Comparison of ENCODE assay signal across 8 mouse cellular contexts in the genomic region with DNA sequence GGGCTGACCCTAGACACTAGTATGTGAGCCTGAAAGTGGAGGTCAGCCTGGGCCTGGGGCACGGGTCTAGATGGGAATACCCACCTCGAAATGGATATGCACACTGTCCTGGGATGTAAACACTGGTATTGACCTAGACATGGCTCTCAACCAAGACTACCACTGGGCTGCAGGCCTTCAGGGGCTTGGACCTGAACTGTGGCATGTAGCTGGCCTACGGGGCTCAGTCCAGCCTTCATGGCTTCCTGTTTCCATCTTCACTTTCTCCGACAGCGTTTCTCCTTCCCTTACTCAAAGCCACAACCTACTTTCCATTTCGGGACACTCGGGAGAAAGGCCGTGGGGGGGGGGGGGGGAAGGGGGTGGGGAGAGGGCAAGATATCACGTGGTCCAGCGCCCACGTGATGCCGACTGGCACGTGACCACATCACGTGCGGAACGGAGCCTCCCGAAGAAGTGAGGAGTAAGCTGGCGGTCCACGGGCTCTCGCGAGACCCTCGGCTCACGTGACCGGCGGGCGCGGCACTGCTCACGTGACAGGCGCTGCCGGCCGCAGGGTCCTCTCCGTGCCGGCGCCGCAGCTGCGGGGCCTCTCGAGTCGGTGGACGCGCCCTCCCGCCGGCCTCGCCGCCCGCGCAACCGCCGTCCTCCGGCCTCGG. TPM values are rescaled to one million over a fixed set of nuclear protein-coding genes. Genes with fewer than 3 reads are reported as not detected.
A peak's percentile ranks its signal among the peaks of the same experiment; 100 is the strongest.
DNase-seq lines count a peak whose midpoint lies in the region; ATAC-seq and TF ChIP-seq lines count a peak whose summit lies in the region.

A gene (plus strand): TSS at position 444 of the 659 bp plus-strand sequence.

- WGBS in bone marrow, adult 2 months = under 1% methylated on average over 50 of the region's 50 CpGs
- 1% methylated on average over 49 of the region's 50 CpGs for WGBS in embryonic facial prominence, embryonic 15.5 days
- WGBS in limb, embryonic 14.5 days = 2% methylated on average over 34 of the region's 50 CpGs
- 1% methylated on average over 38 of the region's 50 CpGs for WGBS in midbrain, postnatal 0 days

- H3K4me1 ChIP-seq in bone marrow, adult 2 months (ENCODE audit: control insufficient read depth, insufficient read depth, low read length) = peaks cover 4% of the 10 kb centered on the region; the same call in 1 of the 2 replicates
- peaks cover 21% of the 10 kb centered on the region for H3K4me1 ChIP-seq in embryonic facial prominence, embryonic 15.5 days
- H3K4me1 ChIP-seq in limb, embryonic 14.5 days (ENCODE audit: control insufficient read depth, insufficient read depth, low read length) = peaks cover 11% of the 10 kb centered on the region; the same call in 1 of the 2 replicates
- peaks cover 5% of the 10 kb centered on the region for H3K4me1 ChIP-seq in midbrain, postnatal 0 days (ENCODE audit: insufficient read depth, low read length)

- no peaks in the 10 kb centered on the region for H3K36me3 ChIP-seq in embryonic facial prominence, embryonic 15.5 days
- no peaks in the 10 kb centered on the region for H3K36me3 ChIP-seq in limb, embryonic 14.5 days (ENCODE audit: control insufficient read depth, insufficient read depth, low read length)
- 0 out of 2 replicates have a peak, but pooled peaks cover 11% of the 10 kb centered on the region for H3K36me3 ChIP-seq in midbrain, postnatal 0 days (ENCODE audit: insufficient read depth, low read length)

- peak; percentile 98 for DNase-seq in 416B (ENCODE audit: low read depth)
- peak; percentile 97 for DNase-seq in heart, adult 8-10 months (ENCODE audit: low spot score)
- DNase-seq in kidney, adult 9 months = peak; percentile 99
- DNase-seq in limb, embryonic 14.5 days (ENCODE audit: low spot score) = peak; percentile 100
- DNase-seq in midbrain, postnatal 0 days (ENCODE audit: low spot score) = peak; percentile 100
- peak; percentile 89 to 95 for DNase-seq in spleen, postnatal 14 days (ENCODE audit: low spot score in 2 of 2)

- H3K27me3 ChIP-seq in embryonic facial prominence, embryonic 15.5 days = no peaks in the 10 kb centered on the region
- no peaks in the 10 kb centered on the region for H3K27me3 ChIP-seq in limb, embryonic 14.5 days (ENCODE audit: control insufficient read depth, insufficient read depth, low read length)
- no peaks in the 10 kb centered on the region for H3K27me3 ChIP-seq in midbrain, postnatal 0 days (ENCODE audit: insufficient read depth, low read length)

- peak within 1 kb of the TSS; percentile 89 for H3K4me2 ChIP-seq in embryonic facial prominence, embryonic 15.5 days (replicated peaks)
- peak within 1 kb of the TSS; percentile 79 for H3K4me2 ChIP-seq in limb, embryonic 14.5 days (replicated peaks; ENCODE audit: low read depth, low read length, severe bottlenecking)
- peak within 1 kb of the TSS; percentile 81 for H3K4me2 ChIP-seq in midbrain, postnatal 0 days (ENCODE audit: low read depth, low read length, poor library complexity, severe bottlenecking)

- H3K27ac ChIP-seq in bone marrow, adult 2 months (ENCODE audit: control insufficient read depth, insufficient read depth, low read depth, low read length, poor library complexity) = peak within 1 kb of the TSS; percentile 73
- peak within 1 kb of the TSS; percentile 74 for H3K27ac ChIP-seq in embryonic facial prominence, embryonic 15.5 days (replicated peaks)
- H3K27ac ChIP-seq in limb, embryonic 14.5 days (replicated peaks; ENCODE audit: low read depth, low read length) = peak within 1 kb of the TSS; percentile 67
- H3K27ac ChIP-seq in midbrain, postnatal 0 days (ENCODE audit: low read depth, low read length) = peak within 1 kb of the TSS; percentile 84

- H3K9ac ChIP-seq in embryonic facial prominence, embryonic 15.5 days = peak within 1 kb of the TSS; percentile 95
- peak within 1 kb of the TSS; percentile 96 for H3K9ac ChIP-seq in limb, embryonic 14.5 days (ENCODE audit: low read depth, low read length, severe bottlenecking)
- peak within 1 kb of the TSS; percentile 99 for H3K9ac ChIP-seq in midbrain, postnatal 0 days (replicated peaks; ENCODE audit: low read length, poor library complexity, severe bottlenecking)

- ATAC-seq in embryonic facial prominence, embryonic 15.5 days (ENCODE audit: insufficient number of reproducible peaks, low FRiP score, low TSS enrichment, low read depth) = peak; percentile 93
- ATAC-seq in limb, embryonic 14.5 days (ENCODE audit: low FRiP score, low read depth) = peak; percentile 96
- peak; percentile 94 for ATAC-seq in midbrain, postnatal 0 days (ENCODE audit: low FRiP score)

- no peaks in the 10 kb centered on the region for H3K9me3 ChIP-seq in embryonic facial prominence, embryonic 15.5 days (replicated peaks)
- H3K9me3 ChIP-seq in limb, embryonic 14.5 days (ENCODE audit: control insufficient read depth, low read length) = no peaks in the 10 kb centered on the region
- no peaks in the 10 kb centered on the region for H3K9me3 ChIP-seq in midbrain, postnatal 0 days (ENCODE audit: low read length)

- peak; percentile 59; the same call in 1 of the 2 replicates for TF ChIP-seq POLR2A in bone marrow, adult 2 months (IDR thresholded peaks at IDR 0.05; ENCODE audit: borderline replicate concordance, control insufficient read depth, low read depth, low read length)
- no peak for TF ChIP-seq POLR2A in limb, embryonic 14.5 days (IDR thresholded peaks at IDR 0.05; ENCODE audit: borderline replicate concordance, extremely low read depth, insufficient read depth, insufficient read length)

- no peak for TF ChIP-seq CTCF in bone marrow, adult 2 months (IDR thresholded peaks at IDR 0.05; ENCODE audit: control insufficient read depth, insufficient read depth, low read length)
- no peak for TF ChIP-seq CTCF in midbrain, postnatal 0 days (IDR thresholded peaks at IDR 0.05)

- peak within 1 kb of the TSS; percentile 81 for H3K4me3 ChIP-seq in bone marrow, adult 2 months (replicated peaks; ENCODE audit: control insufficient read depth, low read depth, low read length)
- peak within 1 kb of the TSS; percentile 100 for H3K4me3 ChIP-seq in embryonic facial prominence, embryonic 15.5 days (replicated peaks)
- H3K4me3 ChIP-seq in limb, embryonic 14.5 days (replicated peaks; ENCODE audit: low read length) = peak within 1 kb of the TSS; percentile 99
- H3K4me3 ChIP-seq in midbrain, postnatal 0 days (ENCODE audit: low read depth, low read length) = peak within 1 kb of the TSS; percentile 99

RNA-seq across cellular contexts. Expression of the gene that starts here (rescaled TPM):
- polyA plus RNA-seq in bone marrow, adult 2 months (2011; ENCODE audit: insufficient read depth, insufficient read length, low replicate concordance, missing spikeins) = 61.3 and 127 TPM in 2 replicates
- polyA plus RNA-seq in embryonic facial prominence, embryonic 15.5 days (2015; fragmentation: Nextera tagmentation; extraction: Ambion mirVana) = 334 and 345 TPM in 2 replicates
- 100 to 1,000 TPM; 413 to 443 (median 429) TPM for total RNA-seq in heart, adult 8-10 months (2022)
- 300 and 327 TPM in 2 replicates for polyA plus RNA-seq in limb, embryonic 14.5 days (2012; rRNA removed)
- 335 and 337 TPM in 2 replicates for polyA plus RNA-seq in limb, embryonic 14.5 days (2014; fragmentation: Nextera tagmentation; extraction: Ambion mirVana)
- total RNA-seq in midbrain, postnatal 0 days (2014; rRNA removed) = 273 and 322 TPM in 2 replicates
- 358 and 371 TPM in 2 replicates for polyA plus RNA-seq in midbrain, postnatal 0 days (2015; fragmentation: Nextera tagmentation; extraction: Ambion mirVana)

Comparison
In these comparisons a context has a peak if more than half of its experiments do, and no peak if none do; other contexts are left out.
1. Peak in every context shown above with its lines: DNase-seq, ATAC-seq, H3K4me3 ChIP-seq and H3K27ac ChIP-seq.